Mouse (Mus musculus): Measurements from ENCODE around the gene Arfip1. TPM values are rescaled to one million over a fixed set of nuclear protein-coding genes. Genes with fewer than 3 reads are reported as not detected.
"Not testable (repeated sequence)": the region's sequence is repeated elsewhere in the genome, so short reads cannot be mapped to it uniquely, and the experiment has no call there.

The Arfip1 gene
- polyA plus RNA-seq, 1 experiment from 2014 or later, result 55.9 TPM

DNA sequence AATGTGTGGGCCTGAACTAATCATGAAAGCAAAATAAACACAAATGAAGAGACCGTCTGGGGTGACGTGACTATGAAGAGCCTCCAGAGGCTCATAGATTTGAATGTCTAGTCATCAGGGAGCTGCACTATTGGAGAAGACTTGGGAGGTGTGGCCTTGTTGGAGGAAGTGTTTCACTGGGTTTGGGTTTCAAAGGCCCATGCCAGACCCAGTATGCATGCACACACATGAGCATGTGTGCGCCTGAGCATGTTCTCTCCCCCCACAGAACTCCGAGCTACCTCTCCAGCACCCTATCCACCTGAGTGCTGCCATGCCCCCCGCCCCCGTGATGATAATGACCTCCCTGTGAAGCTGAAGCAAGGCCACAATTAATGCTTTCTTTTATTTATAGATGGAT is 12.8 kb downstream of the Arfip1 start:
- H3K9ac ChIP-seq, result no peak overlapping the region
- WGBS, result 79% methylated on average over 6 of the region's 6 CpGs
- no peak overlapping the region for H3K4me3 ChIP-seq (replicated peaks)
- no peaks in the 10 kb centered on the region for H3K4me1 ChIP-seq
- no peaks in the 10 kb centered on the region for H3K36me3 ChIP-seq
- H3K27ac ChIP-seq, result no peak overlapping the region; the same call in 1 of the 2 replicates
- no peak overlapping the region for H3K4me2 ChIP-seq
- H3K27me3 ChIP-seq (replicated peaks), result no peaks in the 10 kb centered on the region
- no peaks in the 10 kb centered on the region for H3K9me3 ChIP-seq
- no peak for ATAC-seq (ENCODE audit: insufficient read depth, low FRiP score, low read depth)

DNA sequence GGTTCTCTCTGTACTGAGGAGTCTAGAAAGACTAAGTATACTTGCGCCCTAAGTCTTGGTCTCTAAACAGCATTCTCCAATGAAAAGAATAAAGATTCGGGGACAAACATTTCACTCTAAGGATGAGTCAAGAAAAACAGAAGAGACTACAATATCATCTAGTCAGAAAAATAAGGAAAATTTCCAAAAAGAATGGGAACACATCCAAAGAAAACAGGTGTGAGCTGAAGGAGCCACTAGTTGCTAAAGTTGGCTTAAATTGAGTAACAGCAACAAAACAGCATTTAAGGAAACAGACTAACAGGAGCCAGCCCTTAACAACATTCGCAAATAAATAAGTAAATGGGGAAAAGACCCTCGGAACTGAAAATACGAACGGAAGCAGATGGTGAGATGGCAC is 13.9 kb downstream of the Arfip1 start:
- Histone ChIP-seq H3K4me1 (no peaks in the 10 kb centered on the region), H3K9me3 (no peaks in the 10 kb centered on the region), H3K9ac (no peak overlapping the region), H3K27me3 (replicated peaks) (no peaks in the 10 kb centered on the region), H3K36me3 (no peaks in the 10 kb centered on the region), H3K4me3 (replicated peaks) (no peak overlapping the region), H3K4me2 (no peak overlapping the region), H3K27ac (no peak overlapping the region)
- 94% methylated on average over 6 of the region's 6 CpGs for WGBS
- ATAC-seq (ENCODE audit: insufficient read depth, low FRiP score, low read depth), result no peak

DNA sequence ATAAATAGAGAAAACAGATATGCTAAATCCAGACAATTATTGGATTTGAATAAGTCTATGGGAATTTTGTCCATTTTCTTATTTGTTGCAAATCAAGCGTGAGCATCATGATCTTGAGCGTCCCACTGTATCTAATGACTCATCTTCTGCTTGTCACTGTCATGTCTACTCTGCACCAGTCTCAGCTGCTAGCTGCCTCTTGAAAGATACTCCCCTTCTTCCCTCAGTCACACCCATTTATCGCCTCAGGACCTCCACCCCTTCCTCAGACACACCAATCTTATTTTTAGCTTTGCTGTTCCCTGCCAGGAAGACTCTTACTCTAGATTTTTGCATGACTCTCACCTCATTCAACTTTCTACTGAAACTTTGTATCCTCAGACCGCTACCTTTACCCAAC is 19.0 kb downstream of the Arfip1 start:
- H3K27ac ChIP-seq, result no peak overlapping the region
- H3K9me3 ChIP-seq, result no peaks in the 10 kb centered on the region
- no peak overlapping the region for H3K9ac ChIP-seq
- H3K4me2 ChIP-seq, result no peak overlapping the region
- ATAC-seq (ENCODE audit: insufficient read depth, low FRiP score, low read depth), result no peak
- H3K27me3 ChIP-seq (replicated peaks), result no peaks in the 10 kb centered on the region
- 83% methylated on average over 4 of the region's 4 CpGs for WGBS
- no peaks in the 10 kb centered on the region for H3K36me3 ChIP-seq
- H3K4me1 ChIP-seq, result no peaks in the 10 kb centered on the region
- H3K4me3 ChIP-seq (replicated peaks), result no peak overlapping the region

DNA sequence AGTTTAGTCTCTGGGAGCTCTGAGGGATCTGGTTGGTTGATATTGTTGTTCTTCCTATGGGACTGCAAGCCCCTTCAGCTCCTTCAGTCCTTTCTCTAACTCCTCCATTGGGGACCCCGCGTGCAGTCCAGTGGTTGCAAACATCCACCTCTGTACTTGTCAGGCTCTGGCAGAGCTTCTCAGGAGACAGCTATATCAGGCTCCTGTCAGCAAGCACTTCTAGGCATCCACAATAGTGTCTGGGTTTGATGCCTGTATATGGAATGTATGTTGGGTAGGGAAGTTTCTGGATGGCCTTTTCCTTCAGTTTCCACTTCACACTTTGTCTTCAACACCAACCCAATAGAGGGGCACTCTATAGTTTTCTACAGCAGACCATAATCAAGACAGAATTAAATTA is 19.5 kb downstream of the Arfip1 start:
- not testable (repeated sequence) for H3K4me3 ChIP-seq (replicated peaks); H3K27ac ChIP-seq; H3K4me2 ChIP-seq; H3K4me1 ChIP-seq; ATAC-seq (ENCODE audit: insufficient read depth, low FRiP score, low read depth); H3K36me3 ChIP-seq; H3K9ac ChIP-seq; H3K9me3 ChIP-seq; H3K27me3 ChIP-seq (replicated peaks)
- 95% methylated on average over 2 of the region's 2 CpGs for WGBS

DNA sequence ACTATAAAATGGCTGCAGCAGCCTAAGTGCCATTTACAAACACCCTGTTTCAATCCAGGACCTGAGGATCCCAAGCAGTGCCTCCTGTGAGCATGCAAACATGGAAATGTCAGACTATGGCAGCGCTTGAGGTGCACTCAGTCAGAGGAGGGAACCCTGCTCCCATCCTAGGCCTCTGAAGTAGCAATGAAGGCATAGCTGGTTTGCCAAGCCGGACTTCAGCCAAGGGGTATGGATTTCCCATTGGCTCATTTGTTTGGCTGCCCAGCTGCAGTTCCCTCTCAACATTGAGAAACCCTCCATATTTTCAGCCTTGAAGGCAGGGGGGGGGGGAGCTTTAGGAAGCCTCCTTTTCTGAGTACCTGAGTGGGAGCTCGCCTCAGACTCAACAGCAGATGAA is 24.1 kb downstream of the Arfip1 start:
- H3K9me3 ChIP-seq, result no peaks in the 10 kb centered on the region
- H3K36me3 ChIP-seq, result no peaks in the 10 kb centered on the region
- no peak for ATAC-seq (ENCODE audit: insufficient read depth, low FRiP score, low read depth)
- no peaks in the 10 kb centered on the region for H3K4me1 ChIP-seq
- H3K4me3 ChIP-seq (replicated peaks), result no peak overlapping the region
- no peak overlapping the region for H3K9ac ChIP-seq
- no peak overlapping the region for H3K4me2 ChIP-seq
- no peak overlapping the region for H3K27ac ChIP-seq
- 90% methylated on average over 3 of the region's 3 CpGs for WGBS
- no peaks in the 10 kb centered on the region for H3K27me3 ChIP-seq (replicated peaks)

DNA sequence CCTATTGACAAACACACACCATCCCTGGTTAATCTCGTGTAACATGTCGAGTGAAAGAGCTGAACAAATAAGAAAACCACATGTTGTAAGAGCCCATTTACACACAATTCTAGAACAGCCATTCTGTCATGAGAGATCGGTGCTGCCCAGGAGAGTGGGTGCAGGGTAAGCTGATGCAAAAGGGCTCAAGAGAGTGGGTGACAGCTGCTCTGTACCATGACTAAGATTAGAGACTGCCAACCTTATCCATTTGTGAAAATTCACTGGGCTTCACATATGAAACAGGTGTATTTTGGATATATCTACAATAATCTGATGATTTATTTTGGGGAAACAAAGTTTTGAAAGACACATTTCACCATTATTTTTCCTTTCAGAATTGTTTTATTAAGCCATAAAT is 26.6 kb downstream of the Arfip1 start:
- no peaks in the 10 kb centered on the region for H3K4me1 ChIP-seq
- no peaks in the 10 kb centered on the region for H3K27me3 ChIP-seq (replicated peaks)
- no peak overlapping the region for H3K27ac ChIP-seq
- no peaks in the 10 kb centered on the region for H3K9me3 ChIP-seq
- H3K4me3 ChIP-seq (replicated peaks), result no peak overlapping the region
- WGBS, result 77% methylated on average over 3 of the region's 3 CpGs
- ATAC-seq (ENCODE audit: insufficient read depth, low FRiP score, low read depth), result no peak
- H3K4me2 ChIP-seq, result no peak overlapping the region
- no peak overlapping the region for H3K9ac ChIP-seq
- H3K36me3 ChIP-seq, result no peaks in the 10 kb centered on the region

DNA sequence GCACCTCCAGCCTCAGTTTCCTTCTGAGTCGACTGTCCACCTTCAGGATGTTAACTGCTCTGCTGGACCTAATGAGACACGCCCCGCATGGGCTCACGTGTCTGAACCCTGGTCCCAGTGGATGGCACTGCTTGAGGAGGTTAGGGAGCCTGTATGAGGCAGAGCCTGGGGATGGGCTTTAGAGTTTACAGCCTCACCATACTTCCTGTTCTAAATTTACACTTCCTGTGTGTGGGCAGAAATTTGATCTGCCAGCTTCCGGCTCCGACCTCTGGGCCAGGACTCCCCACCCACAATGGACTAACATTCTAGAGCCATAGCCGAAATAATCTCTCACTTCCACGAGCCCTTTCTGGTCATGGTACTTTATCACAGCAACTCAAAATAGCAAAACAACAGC is 35.2 kb downstream of the Arfip1 start:
- Histone ChIP-seq H3K4me2 (no peak overlapping the region), H3K27me3 (replicated peaks) (no peaks in the 10 kb centered on the region), H3K36me3 (no peaks in the 10 kb centered on the region), H3K9ac (no peak overlapping the region), H3K27ac (no peak overlapping the region), H3K4me3 (replicated peaks) (no peak overlapping the region), H3K4me1 (no peaks in the 10 kb centered on the region), H3K9me3 (no peaks in the 10 kb centered on the region)
- ATAC-seq (ENCODE audit: insufficient read depth, low FRiP score, low read depth), result no peak
- WGBS, result 69% methylated on average over 8 of the region's 8 CpGs

DNA sequence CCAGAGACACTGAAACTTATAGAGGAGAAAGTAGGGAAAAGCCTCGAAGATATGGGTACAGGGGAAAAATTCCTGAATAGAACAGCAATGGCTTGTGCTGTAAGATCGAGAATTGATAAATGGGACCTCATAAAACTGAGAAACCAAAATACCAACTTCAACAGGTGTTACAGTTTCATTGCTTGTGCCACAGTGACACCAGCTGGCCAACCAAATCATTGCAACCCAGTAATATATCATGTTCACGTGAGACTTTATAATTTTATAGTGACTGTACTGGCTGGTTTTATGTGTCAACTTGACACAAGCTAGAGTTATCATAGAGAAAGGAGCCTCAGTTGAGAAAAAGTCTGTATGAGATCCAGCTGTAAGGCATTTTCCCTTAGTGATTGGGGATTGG is 40.0 kb downstream of the Arfip1 start:
- WGBS, result 17% methylated on average over 3 of the region's 3 CpGs
- not testable (repeated sequence) for ATAC-seq (ENCODE audit: insufficient read depth, low FRiP score, low read depth); H3K4me3 ChIP-seq (replicated peaks); H3K9me3 ChIP-seq; H3K4me1 ChIP-seq; H3K36me3 ChIP-seq; H3K4me2 ChIP-seq; H3K9ac ChIP-seq; H3K27ac ChIP-seq; H3K27me3 ChIP-seq (replicated peaks)

DNA sequence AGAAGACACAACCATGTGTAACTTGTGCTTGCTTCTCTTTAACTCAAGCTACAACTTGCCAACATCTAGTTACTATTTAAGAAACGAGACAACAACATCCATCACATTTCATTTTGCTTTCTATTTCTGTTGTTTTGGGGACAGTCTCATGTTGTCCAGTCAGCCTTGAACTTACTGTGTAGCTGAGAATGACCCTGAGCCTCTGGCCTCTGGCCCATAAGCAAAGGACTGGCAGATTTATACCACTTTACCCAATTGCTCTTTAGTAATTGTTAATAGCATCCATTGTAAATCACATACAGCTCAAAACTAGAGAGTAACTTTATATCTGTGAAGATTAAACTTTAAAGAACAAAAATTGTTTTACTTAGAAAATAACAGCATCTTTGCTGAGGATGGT is 40.5 kb downstream of the Arfip1 start:
- no peak for ATAC-seq (ENCODE audit: insufficient read depth, low FRiP score, low read depth)
- H3K27me3 ChIP-seq (replicated peaks), result no peaks in the 10 kb centered on the region
- no peak overlapping the region for H3K27ac ChIP-seq
- no peak overlapping the region for H3K4me3 ChIP-seq (replicated peaks)
- H3K9me3 ChIP-seq, result no peaks in the 10 kb centered on the region
- H3K4me2 ChIP-seq, result no peak overlapping the region
- H3K36me3 ChIP-seq, result no peaks in the 10 kb centered on the region
- no peak overlapping the region for H3K9ac ChIP-seq
- WGBS, result 75% methylated on average over 1 of the region's 1 CpGs
- no peaks in the 10 kb centered on the region for H3K4me1 ChIP-seq

DNA sequence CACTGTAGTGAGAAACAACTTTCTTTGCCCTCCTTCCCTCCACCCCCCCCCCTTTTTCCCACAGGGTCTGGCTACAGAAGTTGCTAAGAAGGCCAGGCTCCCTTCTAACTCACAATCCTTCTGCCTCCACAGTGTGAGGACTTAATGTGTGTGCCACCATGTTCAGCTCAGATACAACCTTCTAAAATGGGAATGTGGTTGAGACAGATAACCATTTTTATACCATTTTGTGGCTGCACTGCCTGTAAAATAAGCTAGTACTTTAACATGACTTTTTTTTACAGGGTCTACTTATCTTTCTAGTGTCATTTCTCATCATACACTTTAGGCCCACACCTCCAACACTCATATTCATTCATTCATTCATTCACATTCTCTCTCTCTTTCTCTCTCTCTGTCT is 41.8 kb downstream of the Arfip1 start:
- Histone ChIP-seq H3K36me3 (no peaks in the 10 kb centered on the region), H3K4me2 (no peak overlapping the region), H3K9ac (no peak overlapping the region), H3K27me3 (replicated peaks) (no peaks in the 10 kb centered on the region), H3K4me3 (replicated peaks) (no peak overlapping the region), H3K9me3 (no peaks in the 10 kb centered on the region), H3K27ac (no peak overlapping the region), H3K4me1 (no peaks in the 10 kb centered on the region)
- no peak for ATAC-seq (ENCODE audit: insufficient read depth, low FRiP score, low read depth)

DNA sequence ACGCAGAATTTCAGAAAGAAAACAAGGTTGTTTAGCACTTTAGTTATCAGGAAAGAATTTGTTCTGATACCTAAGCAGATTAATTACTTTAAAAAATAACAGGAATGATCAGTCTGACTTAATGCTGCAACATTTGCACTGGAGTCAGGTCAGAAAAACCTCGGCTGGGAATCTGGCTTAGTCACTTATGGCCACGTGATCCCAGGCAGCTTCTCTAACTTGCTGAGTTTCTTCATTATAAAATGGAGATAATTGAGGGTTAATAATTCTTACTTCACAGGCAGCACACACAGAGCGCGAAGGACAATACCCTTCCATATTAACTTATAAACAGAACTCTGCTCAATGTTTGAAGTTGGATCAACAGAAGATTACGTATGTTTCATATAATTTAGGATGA is 45.4 kb downstream of the Arfip1 start:
- ATAC-seq (ENCODE audit: insufficient read depth, low FRiP score, low read depth), result no peak
- no peak overlapping the region for H3K27ac ChIP-seq
- no peak overlapping the region for H3K4me3 ChIP-seq (replicated peaks)
- no peak overlapping the region for H3K4me2 ChIP-seq
- no peak overlapping the region for H3K9ac ChIP-seq
- H3K4me1 ChIP-seq, result no peaks in the 10 kb centered on the region
- H3K9me3 ChIP-seq, result no peaks in the 10 kb centered on the region
- WGBS, result 49% methylated on average over 6 of the region's 6 CpGs
- H3K27me3 ChIP-seq (replicated peaks), result no peaks in the 10 kb centered on the region
- no peaks in the 10 kb centered on the region for H3K36me3 ChIP-seq

DNA sequence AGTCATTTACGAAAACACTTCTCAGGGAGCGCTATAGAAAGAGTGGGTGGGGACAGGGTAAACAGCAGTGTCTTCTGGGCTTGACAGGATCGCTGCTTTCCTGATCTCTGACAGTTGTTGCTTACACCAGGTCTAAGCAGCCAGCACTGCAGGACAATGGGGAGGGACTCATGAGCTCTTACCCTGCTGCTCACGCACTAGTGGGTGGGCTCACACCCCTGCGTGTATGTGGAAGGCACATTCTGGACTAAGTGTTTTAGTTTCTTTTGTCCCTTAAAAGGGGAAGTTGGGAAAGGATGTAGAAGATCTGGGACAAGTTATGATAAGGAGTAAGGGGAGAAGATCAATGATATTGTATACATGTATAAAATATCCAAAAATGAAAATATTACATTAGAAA is 49.2 kb downstream of the Arfip1 start:
- Histone ChIP-seq H3K4me1 (0 out of 2 replicates have a peak, but pooled peaks cover 2% of the 10 kb centered on the region), H3K27me3 (replicated peaks) (no peaks in the 10 kb centered on the region), H3K36me3 (no peaks in the 10 kb centered on the region), H3K27ac (no peak overlapping the region), H3K9ac (no peak overlapping the region), H3K9me3 (no peaks in the 10 kb centered on the region), H3K4me3 (replicated peaks) (no peak overlapping the region), H3K4me2 (no peak overlapping the region)
- 63% methylated on average over 5 of the region's 5 CpGs for WGBS
- ATAC-seq (ENCODE audit: insufficient read depth, low FRiP score, low read depth), result no peak

DNA sequence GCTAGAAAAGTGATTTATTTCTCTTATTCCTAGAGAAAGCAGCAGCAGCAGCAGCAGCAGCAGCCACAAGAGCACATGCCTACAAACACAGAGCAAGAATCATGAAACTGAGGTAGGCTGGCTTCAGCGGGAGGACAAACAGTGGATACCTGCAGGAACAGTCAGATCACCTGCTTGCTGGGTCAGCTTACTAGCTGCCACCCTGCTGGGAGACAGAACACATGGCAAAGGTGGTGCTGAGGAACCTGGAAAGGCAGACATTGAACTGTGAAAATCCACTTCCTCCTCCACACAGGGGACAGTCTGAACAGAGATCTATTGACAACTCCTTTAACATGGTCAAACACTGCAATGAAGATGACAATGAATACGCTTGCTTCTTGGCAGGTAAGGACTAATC is 53.4 kb downstream of the Arfip1 start:
- H3K27me3 ChIP-seq (replicated peaks), result no peaks in the 10 kb centered on the region
- H3K4me3 ChIP-seq (replicated peaks), result no peak overlapping the region
- H3K9ac ChIP-seq, result no peak overlapping the region
- H3K36me3 ChIP-seq, result no peaks in the 10 kb centered on the region
- H3K4me1 ChIP-seq, result 0 out of 2 replicates have a peak, but pooled peaks cover 2% of the 10 kb centered on the region
- no peaks in the 10 kb centered on the region for H3K9me3 ChIP-seq
- H3K27ac ChIP-seq, result no peak overlapping the region
- 79% methylated on average over 2 of the region's 2 CpGs for WGBS
- no peak overlapping the region for H3K4me2 ChIP-seq
- no peak for ATAC-seq (ENCODE audit: insufficient read depth, low FRiP score, low read depth)

Measured in stomach, embryonic 15.5 days (tissue).